Mouse (Mus musculus): Measurements from ENCODE around the gene Afap1.

Afap1 gene

GRCm38 (mm10) chr5:35893093-35893804 lies at the start of gene Afap1:
TSS of gene Afap1 (plus strand) at chr5:35893319.
- DNase-seq (ENCODE audit: low read depth in 1 of 2, low spot score in 2 of 2) = peak; percentile 92 to 95

GRCm38 (mm10) chr5:35851485-35851884 lies 41.6 kb upstream of the Afap1 start:
- no peak for DNase-seq (ENCODE audit: low read depth in 1 of 2, low spot score in 2 of 2)

DNA sequence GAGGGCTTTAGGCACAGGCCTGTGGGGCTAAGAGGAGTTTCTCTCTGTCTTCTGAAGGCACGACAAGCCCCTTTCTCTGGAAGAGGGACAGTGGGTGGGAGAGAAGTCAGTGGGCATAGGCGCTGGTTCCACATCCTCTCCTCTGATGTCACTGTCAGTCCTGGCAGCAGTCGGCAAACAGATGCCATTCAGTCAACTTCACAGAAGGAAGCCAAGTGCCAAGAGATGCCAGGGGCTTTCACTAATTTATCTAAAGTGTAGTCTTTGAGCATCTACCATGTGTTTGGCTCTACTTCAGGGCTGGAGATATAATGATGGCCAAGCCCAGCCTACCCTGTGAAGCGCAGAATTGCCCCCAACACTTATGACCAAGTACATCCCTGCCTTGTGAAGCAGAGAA lies 39.7 kb upstream of the Afap1 start:
- no peak for DNase-seq (ENCODE audit: low read depth in 1 of 2, low spot score in 2 of 2)

DNA sequence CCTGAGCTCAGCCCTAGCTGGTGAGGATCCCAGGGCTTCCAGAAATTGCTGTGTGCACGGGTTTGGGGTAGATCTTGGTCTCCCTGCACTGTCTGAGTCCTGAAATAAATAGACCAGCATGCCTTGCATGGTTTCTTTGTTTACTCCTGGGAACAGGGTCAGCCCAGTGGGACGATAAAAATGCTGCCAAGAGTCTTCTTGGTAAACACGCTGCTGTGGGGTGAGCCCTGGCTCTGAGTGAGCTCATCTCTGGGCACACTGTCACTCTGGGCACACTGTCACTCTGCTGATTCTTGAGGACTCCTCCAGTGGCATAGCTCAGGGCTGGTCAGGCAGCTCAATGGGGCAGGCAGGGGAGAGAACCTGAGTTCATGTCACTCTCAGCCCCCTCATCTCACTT lies 36.9 kb upstream of the Afap1 start:
- DNase-seq (ENCODE audit: low read depth in 1 of 2, low spot score in 2 of 2) = no peak

GRCm38 (mm10) chr5:35858069-35858468 lies 35.0 kb upstream of the Afap1 start:
- no peak for DNase-seq (ENCODE audit: low read depth in 1 of 2, low spot score in 2 of 2)

- no peak for DNase-seq (ENCODE audit: low read depth in 1 of 2, low spot score in 2 of 2)
These were observed 31.7 kb upstream of the Afap1 start for GRCm38 (mm10) chr5:35861456-35861855.

- no peak for DNase-seq (ENCODE audit: low read depth in 1 of 2, low spot score in 2 of 2)
These were observed 23.1 kb upstream of the Afap1 start for GRCm38 (mm10) chr5:35869973-35870372.

GRCm38 (mm10) chr5:35870408-35871012 lies 22.6 kb upstream of the Afap1 start:
- no peak for DNase-seq (ENCODE audit: low read depth in 1 of 2, low spot score in 2 of 2)

- no peak for DNase-seq (ENCODE audit: low read depth in 1 of 2, low spot score in 2 of 2)
These were observed 19.7 kb upstream of the Afap1 start for GRCm38 (mm10) chr5:35873382-35873781.

DNA sequence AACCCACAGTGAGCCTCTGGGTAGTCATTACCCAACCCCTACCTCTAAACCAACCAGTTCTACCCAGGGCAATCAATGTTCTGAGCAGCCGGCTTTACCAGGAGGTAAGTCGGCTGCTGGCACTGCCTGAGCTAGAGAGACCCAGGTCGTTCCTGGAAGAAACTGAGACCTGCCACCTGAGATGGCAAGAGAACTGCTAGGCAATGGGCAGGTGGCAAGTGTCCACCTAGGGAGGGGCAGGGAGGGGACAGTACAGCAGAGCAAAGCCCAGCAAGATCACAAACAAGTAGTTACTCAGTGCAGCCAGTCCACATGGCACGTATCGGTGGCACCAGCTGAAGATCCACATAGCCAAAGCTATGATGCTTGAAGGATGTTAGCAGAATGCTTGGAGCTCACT lies 16.9 kb upstream of the Afap1 start:
- DNase-seq (ENCODE audit: low read depth in 1 of 2, low spot score in 2 of 2) = no peak

DNA sequence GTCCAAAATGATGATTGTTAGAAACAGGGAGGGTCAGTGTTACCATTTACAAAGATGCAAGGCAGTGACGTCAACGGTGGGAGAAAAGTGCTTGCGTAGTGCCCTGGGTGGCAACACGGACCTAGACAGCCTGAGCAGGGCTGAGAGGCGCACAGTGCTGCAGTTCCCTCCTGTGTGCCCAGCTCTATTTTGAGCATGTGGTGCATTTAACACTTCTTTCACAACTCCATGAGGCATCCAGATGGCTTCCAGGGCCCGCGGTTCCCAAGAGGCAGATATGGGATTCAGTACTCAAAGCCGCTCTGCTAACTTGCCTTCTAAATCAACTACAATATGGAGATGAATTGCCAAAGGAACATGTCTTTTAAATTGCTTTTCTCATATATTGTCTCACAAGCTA lies 13.9 kb upstream of the Afap1 start:
- no peak for DNase-seq (ENCODE audit: low read depth in 1 of 2, low spot score in 2 of 2)

DNA sequence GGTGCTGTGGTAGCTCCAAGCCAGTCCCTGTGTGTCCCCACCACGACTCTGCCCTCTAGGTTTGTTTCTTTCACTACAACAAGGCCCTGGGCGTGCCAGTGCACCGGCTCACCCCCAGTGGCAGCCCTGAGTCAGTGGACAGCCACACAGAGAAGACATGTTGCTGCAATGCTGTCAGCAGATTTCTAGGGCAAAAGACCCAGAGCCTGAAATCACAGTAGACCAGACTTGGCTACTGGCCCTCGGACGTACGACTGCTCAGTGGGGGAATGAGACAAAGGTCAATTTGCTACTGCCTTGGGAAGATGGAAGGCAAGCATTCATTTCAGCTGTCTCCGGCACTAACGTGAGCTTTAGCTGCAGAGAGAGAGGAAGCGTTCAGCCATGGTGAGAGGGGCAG lies 10.7 kb upstream of the Afap1 start:
- DNase-seq (ENCODE audit: low read depth in 1 of 2, low spot score in 2 of 2) = no peak

GRCm38 (mm10) chr5:35884262-35884661 lies 8.9 kb upstream of the Afap1 start:
- no peak for DNase-seq (ENCODE audit: low read depth in 1 of 2, low spot score in 2 of 2)

DNA sequence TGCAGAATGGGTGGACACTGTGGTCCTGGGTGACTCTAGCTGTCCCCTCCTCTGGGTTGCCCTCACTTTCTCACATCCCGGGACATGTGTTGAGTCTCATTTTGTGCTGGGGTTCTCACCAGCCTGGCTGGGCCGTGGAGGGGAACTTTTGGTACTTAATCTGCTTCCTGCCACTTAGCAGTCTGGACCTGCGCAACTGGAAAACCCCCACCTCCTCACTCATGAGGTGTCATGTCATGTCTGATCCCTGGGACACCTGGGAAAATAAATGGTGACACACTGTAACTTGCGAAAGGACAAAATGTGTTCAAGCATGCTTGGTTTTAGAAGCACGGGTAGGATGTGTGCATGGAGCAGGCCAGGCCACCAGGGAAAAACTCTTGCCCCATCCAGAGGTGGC lies 8.4 kb upstream of the Afap1 start:
- DNase-seq (ENCODE audit: low read depth in 1 of 2, low spot score in 2 of 2) = no peak

DNA sequence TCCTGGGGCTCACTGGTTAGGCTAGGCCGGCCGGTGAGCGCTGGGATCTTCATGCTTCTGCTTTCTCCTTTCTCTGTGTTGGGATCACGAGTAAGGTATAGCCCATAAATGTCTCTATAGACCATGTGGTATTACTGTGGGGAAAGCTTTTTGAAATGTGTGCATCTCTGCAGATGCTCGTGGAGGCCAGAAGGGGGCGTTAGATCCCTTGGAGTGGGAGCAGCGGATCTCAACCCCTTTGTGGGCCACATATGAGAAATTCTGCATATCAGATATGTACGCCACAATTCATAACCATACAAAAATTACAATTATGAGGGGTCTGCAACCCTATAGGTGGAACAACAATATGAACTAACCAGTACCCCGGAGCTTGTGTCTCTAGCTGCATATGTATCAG lies 4.2 kb upstream of the Afap1 start:
- no peak for DNase-seq (ENCODE audit: low read depth in 1 of 2, low spot score in 2 of 2)

DNA sequence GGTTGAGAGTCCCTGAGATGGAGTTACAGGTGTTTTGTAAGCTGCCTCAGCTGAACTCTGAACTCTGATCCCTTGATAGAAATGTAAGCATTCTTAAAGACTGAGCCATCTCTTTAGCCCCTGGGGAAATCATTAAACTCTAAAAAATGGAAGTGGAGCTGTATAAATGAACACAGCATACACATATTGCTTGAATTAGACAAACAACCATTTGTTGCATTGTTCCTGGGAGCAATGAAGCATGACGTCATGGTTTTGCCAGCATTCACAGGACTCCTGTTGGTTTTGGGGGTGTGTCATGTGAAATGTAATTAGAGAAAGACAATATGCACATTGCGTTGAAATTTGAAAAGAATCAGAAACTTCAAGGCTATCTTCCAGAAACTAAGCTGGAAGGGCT lies 3.5 kb upstream of the Afap1 start:
- no peak for DNase-seq (ENCODE audit: low read depth in 1 of 2, low spot score in 2 of 2)

- no peak for DNase-seq (ENCODE audit: low read depth in 1 of 2, low spot score in 2 of 2)
These were observed 2.0 kb upstream of the Afap1 start for GRCm38 (mm10) chr5:35890985-35891730.

GRCm38 (mm10) chr5:35892363-35892762 lies 756 bp upstream of the Afap1 start:
- no peak for DNase-seq (ENCODE audit: low read depth in 1 of 2, low spot score in 2 of 2)

GRCm38 (mm10) chr5:35893805-35894260 lies 714 bp downstream of the Afap1 start:
- DNase-seq (ENCODE audit: low read depth in 1 of 2, low spot score in 2 of 2) = peak; percentile 9 to 18

DNA sequence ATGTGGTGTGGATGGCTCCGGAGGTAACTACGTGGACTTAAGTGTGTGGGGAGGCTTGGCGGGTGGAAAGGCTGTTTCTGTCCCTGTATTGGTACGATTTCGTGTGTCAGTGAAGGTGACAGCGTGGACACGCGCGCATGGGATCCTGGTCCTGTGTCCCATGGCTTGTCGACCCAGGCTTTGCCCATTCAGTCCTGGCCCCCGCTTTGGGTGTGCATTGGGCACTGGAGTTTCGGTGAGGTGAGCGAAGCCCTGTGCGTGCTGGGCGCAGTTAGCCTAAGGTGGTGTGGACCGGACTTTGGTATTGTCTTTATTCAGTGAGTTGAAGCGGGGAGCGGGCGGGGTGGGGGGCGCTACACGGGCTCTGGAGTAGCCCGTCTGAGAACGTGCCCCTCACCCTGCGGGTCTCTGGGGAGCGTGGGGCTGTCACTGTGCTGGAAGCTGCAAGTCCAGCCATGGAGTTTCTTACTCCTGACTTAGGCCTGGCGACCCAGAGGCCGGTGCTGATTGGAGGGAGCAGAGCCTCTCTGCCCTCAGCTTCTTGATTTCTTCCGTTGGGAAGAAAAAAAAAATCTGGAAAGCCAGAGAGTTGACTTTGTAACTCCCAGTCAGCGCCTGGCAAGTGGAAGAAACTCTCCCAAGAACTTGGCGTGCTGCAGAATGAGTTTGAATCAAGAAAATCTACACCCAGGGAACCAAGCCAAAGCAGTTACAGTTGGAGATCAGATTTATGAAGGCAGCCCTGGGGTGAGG lies 1.4 kb downstream of the Afap1 start:
- no peak for DNase-seq (ENCODE audit: low read depth in 1 of 2, low spot score in 2 of 2)

DNA sequence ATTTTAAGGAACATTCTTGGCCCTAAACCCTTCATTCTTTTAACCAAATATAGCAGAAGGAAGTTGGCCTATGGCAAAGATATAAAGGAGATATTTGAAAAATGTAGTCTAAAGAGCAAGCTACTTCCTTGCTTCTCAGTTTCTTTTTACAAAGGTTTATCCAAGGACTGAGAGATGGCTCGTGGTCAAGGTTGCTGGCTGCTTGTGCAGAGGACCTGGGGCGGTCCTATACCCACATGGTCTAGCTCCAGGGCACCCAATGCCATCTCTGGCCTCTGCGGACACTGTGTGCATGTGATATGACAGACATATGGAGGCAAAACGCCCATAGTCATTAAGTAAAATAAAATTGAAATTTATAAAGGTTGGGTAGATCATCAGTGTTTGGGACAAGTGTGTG lies 2.8 kb downstream of the Afap1 start:
- DNase-seq (ENCODE audit: low read depth in 1 of 2, low spot score in 2 of 2) = no peak

DNA sequence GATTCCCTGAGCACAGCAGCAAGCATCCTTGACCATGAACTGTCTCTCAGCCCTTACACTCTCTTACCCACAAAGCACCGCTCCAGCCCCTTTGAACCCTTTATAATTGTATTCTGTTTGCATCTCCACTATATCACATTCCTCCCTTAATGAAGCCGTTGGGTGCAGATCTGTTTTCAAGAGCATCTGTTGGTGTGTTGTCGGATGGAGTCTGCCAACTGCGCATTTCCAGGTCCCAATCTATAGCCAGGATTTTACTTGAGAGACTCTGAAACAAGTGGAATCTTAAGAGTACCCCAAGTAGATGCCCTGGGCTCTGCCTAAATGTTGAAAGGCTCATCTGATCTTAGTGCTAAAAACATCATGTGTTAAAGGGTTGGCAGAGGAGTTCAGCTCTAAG lies 3.4 kb downstream of the Afap1 start:
- no peak for DNase-seq (ENCODE audit: low read depth in 1 of 2, low spot score in 2 of 2)

All from monocyte, adult 2 months (primary cell).